Mouse (Mus musculus): ENCODE results near the gene Gm9821.

Gm9821 gene

DNA sequence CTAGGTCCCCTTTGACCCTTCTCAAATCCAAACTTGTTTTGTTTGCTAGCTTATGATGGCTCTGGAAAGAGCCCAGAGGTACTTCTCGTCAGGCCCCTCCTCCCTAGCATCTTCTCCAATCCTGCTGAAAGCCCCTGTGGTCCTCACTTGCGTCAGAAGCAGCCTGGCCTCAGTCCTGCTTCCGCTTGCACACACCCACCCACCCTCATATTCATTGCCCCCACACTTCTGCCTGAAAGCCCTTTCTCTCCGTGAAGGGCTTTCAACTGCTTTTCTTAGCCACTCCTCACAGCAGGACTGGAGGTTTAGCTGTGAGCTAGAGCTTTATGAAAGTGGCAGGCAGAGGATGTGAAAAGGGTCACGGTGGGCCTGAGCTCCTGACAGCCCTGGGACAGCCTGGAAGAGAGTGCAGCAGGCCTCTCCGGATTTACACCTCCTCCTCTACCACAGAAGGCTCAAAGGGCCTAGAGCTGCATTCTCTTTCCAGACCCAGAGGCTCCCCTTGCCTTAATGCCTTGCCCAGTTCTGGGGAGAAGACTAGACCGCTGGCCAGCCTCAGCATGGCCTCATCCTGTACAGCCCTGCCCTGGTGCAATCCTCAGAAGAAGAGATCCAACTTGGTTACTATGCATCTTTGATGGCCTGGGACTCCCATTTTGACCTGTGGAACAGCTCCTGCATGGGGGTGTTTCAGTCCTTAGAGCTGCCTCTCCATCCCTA lies 28.1 kb downstream of the Gm9821 start:
- no peak for DNase-seq

DNA sequence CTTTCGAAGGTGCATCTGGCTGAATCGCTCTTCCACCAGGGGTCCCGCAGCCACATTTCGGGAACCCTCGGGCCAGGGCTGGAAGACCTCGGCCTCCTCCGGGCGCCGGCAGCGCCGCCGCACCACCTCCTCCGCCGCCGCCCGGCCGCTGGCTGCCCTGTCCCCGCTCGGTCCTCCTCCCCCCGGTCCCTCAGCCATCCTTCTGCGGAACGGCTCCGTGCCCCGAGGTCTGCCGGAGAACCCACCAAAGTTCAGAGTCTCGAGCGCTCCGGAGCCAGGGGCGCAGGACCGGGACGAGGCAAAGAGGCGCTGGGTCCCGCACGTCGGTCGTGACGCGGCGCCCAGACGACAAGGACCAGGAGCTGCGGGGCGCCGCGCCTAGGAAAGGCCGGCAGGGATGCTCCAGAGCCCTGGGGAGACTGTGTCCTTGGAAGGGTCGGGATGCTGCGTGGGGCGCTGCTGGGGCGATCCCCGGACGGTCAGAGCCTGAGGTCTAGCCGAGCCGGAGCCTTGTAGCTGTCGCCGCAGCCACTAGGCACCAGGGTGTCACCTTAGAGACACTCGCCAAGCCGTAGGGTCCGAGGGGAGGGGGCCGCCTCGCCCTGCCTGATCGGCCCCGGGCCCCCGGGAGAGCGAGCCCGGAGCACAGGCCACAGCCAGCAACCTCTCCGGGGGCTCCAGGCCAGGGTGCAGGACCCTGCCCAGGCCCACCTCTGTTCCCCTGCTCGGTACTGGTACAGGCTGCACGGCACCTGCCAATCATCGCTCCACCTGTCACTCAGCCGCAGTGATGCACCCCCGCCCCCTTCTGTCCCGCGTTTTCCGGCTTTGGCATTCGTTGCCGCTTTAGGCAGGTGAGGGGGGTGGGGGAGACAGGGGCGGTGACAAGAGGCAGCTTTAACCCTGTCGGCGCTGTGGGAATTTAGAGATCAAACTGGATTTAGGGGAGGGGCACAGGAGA lies 30.4 kb downstream of the Gm9821 start, which contains the start of gene Dgkz:
Dgkz (minus strand) TSS at position 284 of the 961 bp plus-strand sequence.
- DNase-seq, result peak; percentile 60 to 73

DNA sequence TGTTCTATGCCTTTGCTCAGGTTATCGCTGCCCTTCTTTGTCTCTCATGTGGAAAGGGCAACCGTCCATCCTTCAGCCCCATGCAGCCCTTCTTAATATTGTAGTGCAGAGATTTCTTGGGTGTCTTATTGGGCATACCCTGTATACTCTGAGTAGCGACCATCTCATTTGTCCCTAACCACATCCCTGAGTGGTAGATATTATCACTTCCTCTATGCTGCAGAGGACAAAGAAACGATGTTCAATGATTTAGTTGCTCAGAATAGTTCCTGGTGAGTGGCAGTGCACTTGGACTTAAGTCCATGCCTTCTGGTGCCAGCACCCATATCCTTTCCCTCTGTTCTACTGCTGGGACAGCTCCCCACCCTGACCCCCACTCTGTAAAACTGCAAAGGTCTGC lies 32.5 kb downstream of the Gm9821 start:
- no peak for DNase-seq

DNA sequence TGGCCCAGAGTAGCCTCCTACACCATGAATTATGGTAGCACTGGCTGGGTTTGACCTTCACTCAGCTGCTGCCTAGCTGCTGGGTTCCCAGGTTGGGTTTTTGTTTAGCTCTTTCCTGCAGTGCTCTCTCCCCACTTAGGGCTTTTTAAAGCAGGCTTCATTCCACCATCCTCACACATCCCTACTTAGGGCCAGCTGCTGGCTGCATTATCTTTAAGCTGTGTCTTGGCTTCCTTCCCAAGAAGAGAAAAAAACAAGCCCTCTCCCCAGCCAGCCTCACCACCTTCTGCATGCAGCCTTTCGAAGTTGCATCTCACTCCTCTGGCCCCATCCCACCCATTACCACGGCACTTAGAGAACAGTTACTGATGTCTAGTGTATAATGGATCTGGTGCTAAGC lies 33.0 kb downstream of the Gm9821 start:
- no peak for DNase-seq

DNA sequence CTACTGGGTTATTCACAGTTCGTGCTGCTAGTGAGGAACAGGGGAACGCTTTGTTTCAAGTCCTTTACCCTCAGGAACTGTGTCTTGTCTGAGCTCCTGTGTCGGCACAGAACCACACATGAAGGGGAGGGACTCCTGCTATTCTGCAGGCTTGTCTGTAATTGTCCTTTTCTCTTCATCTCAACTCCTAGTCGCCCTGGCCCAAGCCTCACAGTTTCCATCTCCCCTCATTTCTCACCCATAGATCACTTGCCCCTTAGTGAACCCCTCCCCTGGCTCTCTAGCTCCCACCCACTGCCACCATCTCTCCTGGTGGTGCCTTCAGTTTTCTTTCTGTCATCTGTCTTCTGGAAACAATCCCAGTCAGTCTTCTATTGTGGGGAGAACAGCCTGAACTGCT lies 34.7 kb downstream of the Gm9821 start:
- no peak for DNase-seq

DNA sequence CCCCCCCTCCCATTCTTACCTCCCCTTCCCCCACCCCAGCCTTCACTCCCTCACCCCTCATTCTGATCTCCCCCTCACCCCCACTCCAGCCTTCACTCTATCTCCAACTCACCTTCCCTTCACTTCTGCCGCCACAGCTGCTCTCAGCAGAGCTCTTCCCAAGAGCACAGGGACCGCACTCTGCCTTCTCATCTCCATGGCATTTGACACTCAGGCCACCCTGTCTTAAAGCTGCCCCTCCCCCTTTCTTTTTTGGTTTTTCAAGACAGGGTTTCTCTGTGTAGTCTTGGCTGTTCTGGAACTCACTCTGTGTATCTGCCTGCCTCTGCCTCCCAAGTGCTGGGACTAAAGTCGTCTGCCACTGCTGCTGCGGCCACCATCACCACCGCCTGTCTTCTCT lies 35.3 kb downstream of the Gm9821 start:
- DNase-seq, result no peak

DNA sequence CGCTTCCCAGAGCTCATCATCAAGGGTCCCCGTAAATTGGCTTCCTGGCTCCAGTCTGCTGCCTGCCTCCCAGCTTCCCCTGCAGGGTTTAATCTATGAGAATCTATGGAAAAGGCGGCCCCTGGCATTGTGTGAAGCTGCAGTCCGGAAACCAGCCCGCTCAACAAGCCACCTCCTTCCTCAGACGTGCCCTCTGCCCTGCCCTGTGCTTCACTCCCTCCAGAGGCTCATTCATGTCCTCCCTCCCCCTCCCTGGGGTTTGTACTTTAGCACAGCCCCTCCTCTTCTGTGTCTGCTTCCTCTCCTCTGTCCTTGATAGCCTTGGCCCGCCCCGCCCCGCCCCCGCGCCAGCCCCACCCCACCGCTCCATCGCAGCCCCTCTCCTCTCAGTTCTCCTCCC lies 38.9 kb downstream of the Gm9821 start:
- DNase-seq, result peak; percentile 71 to 86

DNA sequence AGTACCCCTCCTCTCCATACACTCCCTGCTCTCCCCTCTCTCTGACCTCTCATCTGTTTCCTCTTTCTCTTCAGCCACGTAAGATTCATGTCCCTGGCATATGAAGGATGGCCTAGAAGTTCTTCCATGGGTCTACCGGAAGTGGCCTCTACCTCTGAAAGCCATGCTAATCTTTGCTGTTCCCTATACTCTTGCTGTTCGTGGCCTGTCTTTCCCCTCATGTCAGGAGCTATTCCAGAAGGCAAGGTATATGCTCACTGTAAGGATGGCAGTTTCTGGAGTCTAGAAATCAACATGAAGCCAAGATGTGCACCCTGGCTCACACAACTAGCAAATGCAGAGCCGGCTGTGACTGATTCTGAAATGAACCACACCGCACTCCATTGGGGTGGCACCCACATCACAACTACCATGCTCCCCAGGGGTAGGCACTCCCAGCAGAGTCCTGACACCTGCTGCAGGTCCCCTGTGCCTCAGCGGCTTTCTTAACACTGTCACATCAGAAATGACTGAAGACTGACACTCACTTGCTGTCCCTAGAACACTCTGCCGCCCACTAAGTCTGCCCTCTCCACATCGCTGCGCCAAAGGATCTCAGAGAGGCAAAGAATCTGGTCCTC lies 39.5 kb downstream of the Gm9821 start:
- peak in 1 of 2 experiments; percentile 37 for DNase-seq

DNA sequence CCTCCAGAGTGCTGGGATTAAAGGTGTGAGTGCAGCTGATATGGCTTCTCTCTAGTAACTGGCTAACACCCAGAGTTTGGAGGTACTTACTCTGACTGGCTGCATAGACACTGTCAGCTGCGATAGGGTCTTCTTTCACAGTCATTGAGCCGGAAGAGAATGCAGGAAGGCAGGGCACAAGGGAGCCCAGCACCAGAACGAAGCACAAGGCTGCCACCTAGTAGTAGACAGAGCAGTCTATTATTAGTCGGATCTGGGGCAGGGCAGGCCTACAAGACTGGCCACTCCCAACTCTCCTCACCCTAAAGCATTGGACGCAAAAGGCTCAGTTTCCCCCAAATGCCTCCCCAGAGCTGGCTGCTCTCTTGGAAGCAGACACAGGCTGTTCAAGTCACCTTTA lies 40.6 kb downstream of the Gm9821 start:
- DNase-seq, result peak; percentile 39 to 58

DNA sequence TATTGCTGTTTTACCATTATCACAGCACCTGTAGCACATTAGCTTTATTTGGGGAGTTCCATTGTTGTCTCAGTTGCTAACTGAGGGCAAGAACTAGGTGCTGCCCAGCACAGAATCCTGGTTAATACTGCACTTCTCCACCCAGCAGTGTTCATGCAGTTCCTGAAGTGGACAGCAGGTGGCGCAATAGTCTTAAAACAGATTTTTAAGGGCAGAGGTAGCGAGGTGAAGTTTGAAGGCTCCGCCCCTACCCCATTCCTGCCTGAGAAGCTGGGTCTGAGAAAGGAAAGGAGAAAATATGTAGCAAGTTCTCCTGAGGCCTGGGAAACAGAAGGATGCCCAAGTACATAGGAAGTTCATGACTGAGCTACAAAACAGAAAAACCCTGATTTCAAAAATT lies 42.0 kb downstream of the Gm9821 start:
- peak; percentile 75 to 84 for DNase-seq

DNA sequence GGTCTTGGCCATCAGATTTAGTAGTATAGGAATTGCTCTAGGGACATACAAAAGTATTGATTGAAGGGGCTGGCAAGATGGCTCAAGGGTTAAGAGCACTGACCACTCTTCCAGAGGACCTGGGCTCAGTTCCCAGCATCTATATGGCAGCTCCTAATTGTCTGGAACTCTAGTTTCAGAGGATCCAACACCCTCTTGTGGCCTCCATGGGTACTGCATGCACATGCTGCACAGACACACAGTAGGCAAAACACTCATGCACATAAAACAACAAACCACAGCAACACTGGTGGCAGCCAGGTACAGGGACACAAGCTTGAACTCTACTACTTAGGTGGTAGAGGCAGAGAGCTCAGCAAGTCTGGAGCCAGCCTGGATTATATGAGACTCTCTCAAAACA lies 44.2 kb downstream of the Gm9821 start:
- no peak for DNase-seq

DNA sequence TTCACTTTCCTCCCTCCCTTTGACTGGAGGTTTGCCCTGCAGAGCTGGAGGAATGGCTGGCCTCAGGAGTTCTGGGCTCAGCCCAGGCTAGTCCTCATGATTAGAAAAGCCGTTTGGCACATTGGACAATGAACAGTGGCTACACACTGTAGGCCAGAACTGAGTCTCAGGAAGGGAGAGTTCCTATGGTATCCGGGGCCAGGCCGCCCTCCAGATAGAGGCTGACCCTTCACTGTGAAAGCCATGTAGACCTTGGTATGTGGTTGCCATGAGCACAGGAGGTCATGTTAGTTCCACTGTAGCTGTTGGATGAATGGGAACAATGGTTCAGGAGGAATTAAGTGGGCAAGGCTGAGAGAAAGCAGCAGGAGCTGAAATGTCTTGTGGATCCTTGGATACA lies 47.9 kb downstream of the Gm9821 start:
- DNase-seq, result no peak

DNA sequence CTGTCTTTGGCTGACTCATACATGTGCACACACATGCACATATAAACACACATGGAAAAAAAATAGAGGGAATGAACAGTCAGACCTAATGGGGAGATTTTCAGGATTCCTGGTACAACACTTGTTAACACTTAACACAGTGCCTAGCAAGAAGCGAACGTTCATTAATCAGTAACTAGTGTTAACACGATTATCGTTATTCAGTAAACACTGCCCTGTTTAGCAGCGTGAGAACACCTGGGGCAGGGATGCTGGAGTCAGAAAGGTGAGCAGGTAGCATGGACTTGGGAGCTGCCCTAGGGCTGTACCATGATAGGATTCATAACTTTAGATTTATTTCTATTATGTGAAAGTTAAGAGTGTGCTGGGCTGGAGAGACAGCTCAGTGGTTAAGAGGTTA lies 50.5 kb downstream of the Gm9821 start:
- DNase-seq, result no peak

Measured in thymus, postnatal 36 days (tissue).